Mouse (Mus musculus) testis, postnatal 10 days (tissue): ENCODE measurements around the gene 2310039H08Rik.
"Not testable (repeated sequence)": the region's sequence is repeated elsewhere in the genome, so short reads cannot be mapped to it uniquely, and the experiment has no call there.

Source experiments
- DNase-seq: peaks from one replicate; pipeline ENCODE4 v3.0.0; 2021; ENCODE audit warnings: low spot score

Gene 2310039H08Rik

GRCm38 (mm10) chr17:46763544-46763943 is 8.9 kb upstream of the 2310039H08Rik start, which contains the start of gene Ptcra:
Gene Ptcra (minus strand): TSS chr17:46763712.
- no peak for DNase-seq

DNA sequence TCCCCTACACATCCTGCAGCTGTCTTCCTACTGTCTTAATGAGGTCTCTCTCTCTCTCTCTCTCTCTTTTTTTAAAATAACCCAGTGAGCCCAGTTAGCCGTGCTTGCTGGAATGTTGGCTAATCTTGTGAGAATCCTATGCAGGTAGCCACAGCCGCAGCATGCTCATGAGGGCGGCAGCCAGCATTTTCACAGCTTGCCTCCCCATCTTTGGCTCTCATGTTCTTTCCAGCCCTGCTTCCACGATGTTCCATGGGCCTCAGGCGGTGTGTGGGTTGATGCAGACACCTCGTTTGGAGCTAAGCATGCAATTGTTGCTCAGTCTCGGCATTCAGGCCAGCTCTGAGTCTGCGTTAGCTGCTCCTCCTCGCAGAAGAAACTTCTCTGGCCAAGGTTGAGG is 7.5 kb upstream of the 2310039H08Rik start:
- not testable (repeated sequence) for DNase-seq

GRCm38 (mm10) chr17:46767868-46768267 is 4.6 kb upstream of the 2310039H08Rik start:
- DNase-seq: peak; percentile 58

DNA sequence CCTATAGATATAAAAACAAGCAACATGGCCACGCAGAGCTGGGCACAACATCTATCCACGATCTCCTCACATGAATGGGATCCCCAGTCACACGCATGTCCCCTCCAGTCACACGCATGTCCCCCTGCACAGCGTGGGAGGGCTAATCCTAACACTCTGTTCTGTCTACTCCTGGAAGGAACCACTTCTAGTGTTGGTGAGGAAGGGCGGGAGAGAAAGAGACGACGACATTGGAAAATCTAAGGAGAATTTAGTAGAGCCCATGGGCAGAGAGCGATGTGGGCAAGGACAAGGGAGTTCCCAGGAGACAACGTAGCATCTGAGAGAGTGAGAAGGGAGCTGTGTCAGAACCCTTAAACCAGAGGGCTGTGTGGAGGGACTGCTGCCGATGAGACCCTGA is 1.9 kb upstream of the 2310039H08Rik start:
- DNase-seq: no peak

DNA sequence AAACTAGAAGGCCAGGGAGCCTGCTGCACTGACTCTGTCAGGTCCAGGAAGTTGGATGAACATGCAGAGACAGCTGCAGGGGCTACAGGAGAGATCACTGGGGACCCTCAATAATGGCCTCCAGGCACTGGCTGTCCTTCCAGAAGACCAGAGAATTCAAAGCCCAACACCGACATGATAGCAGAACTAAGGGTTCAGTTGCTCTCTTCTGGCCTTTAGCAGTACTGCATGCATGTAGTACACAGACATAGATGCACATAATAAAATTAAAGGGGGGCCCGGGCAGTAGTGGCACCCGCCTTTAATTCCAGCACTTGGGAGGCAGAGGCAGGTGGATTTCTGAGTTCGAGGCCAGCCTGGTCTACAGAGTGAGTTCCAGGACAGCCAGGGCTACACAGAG is 1.4 kb upstream of the 2310039H08Rik start:
- no peak for DNase-seq

DNA sequence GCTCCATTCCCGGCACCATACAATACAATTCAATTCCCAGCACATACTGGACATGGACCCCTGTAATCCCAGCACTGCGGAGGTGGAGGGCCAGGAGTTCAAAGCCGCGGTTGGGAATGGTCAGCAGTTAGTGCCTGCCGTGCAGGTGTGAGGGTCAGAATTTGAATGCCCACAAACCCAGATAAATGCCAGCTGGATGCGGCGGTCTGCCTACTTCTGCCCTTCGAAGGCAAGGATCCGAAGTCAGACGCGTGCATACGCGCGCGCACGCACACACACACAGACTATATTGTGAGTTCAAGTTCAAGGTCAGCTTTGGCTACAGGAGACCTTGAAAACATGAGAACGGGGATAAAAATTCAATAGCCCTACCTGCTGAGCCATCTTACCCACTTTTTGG is 819 bp upstream of the 2310039H08Rik start:
- DNase-seq: no peak

DNA sequence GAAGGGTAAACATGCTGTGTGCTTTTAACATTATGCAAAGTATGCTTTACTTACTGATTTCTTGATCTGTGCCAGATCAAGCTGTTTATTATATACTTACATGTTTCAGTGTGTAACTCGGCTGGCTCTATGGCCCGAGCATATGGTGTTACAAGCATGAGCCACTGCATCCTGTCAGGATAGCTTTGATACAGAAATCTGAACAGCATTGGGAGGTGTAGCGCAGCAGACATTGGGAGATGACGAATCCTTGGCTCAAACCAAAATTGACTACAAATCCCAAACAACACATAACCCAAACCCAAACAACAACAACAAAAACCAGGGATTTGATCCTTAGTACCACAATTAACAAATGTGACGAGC is 414 bp upstream of the 2310039H08Rik start:
- DNase-seq: no peak

DNA sequence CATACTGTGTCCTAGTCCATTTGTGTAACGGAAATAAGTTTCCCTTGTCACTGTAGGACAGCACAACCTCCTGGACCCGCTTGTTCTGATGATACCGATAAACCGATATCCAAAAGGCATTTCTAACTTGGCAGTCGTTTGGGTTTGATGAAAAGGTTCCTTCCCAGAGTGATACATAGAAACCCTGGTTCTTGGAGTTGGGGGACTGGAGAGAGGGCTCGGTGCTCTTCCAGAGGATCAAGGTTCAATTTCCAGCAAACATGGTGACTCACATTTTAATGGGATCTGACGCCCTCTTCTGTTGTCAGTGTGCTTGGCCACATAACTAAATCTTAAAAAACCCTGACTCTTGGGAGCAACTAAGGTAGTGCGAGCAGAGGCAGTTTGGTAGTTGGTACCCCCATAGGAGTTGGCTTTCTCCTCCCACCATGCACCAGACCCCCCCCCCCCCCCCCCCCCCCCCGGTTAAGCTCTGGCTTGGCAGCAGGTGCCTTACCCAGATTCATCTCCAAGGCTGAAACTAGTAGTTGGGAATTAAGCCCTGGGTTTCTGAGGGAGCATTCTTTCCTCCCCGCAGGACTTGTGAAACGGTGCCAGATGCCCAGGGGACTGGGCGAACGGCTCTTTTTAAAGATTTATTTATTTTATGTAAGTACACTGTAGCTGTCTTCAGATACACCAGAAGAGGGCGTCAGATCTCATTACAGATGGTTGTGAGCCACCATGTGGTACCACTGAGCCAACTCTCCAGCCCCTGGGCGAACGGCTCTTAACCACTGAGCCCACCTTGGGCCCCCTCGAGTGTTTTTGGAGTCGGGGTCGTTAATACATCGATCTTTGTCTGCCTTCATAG is 1.1 kb downstream of the 2310039H08Rik start:
- no peak for DNase-seq

DNA sequence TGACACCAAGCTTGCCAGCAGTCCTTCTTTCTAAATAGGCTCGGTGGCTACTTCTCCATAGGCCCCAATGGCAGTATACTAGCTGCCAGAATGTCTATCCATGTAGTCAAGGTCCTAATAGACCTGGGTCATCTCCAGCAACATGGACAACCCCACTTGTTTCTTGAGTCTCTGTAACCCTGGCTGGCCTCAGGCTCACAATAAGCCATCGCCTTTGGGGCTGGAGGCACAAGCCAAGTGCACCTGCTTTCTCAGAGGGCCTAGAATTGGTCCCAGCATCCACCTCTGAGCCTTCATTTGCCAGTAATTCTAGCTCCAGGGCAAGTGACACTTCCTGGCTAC is 1.7 kb downstream of the 2310039H08Rik start:
- DNase-seq: no peak

GRCm38 (mm10) chr17:46775070-46775469 is 2.6 kb downstream of the 2310039H08Rik start:
- no peak for DNase-seq

DNA sequence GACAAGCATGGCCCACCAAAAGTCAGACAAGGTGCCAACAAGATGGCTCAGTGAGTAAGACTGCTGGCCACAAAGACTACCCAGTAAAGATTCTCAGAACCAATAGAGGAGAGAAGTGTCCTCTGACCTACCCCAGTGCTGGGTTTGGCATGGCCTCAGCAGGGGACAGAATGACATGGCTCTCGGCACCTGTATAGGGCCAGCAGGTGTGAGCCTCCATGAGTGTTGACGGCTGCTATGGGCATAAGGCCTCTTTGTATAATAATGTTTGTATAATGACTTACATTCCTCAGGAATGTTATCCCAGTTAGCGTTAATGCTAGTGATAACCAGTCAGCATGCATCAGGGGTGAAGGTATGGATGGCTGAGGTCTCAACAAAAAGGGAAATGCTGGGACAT is 3.7 kb downstream of the 2310039H08Rik start:
- DNase-seq: no peak

DNA sequence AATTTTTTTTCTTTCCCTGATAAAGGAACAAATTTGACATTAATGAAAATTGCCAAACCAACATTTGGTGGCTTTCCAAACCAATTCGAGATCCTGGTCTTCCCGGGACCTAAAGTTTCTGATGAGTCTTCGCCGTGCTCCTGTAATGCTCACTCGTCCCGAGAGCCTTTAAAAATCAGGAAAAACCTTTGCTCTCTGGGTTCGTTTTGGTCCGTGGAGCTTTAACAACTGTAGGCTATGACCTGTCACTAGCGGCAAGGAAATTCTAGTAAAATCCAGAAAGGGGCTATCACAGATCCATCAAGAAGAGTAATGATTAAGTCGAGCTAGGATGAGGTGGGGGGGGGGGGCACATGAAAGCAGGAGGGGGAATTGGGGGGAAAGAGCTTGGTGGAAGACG is 9.4 kb downstream of the 2310039H08Rik start:
- no peak for DNase-seq

GRCm38 (mm10) chr17:46782341-46783221 is 10.1 kb downstream of the 2310039H08Rik start, which contains the start of gene Rpl7l1:
Gene Rpl7l1 (minus strand): TSS chr17:46782672.
- peak; percentile 92 for DNase-seq

DNA sequence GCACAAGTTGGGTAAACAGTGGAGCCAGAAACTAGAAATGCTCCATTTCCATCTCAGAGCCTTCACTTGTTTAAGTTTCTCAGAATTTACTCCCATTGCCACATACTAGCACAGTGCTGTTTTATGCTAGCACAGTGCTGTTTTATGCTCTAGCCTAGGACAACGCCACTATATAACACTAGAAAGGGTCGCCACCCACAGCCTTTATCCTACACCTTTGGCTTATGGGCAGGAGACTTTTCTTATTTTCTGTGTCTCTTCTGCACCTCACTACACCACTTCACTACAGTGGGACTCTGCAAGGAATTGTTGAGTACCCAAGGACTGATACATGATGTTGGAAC is 10.8 kb downstream of the 2310039H08Rik start:
- DNase-seq: no peak

DNA sequence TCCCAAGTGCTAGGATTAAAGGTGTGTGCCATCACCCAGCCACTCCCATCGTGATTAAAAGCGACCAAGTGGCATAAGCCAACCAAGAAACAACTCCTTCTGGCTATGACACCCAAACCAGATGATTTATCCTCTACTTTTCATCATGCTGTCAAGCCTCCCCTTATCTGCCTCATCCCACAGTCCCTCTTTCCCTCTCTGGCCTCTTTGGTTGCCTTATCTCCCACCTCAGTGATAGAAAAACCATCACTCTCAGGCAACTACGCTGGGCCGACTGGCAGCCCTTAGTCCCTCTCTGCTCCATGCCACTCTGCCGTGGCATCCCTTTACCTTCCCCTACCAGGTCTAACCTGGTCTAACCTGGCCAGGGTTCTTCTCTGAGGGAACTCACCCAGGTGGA is 14.5 kb downstream of the 2310039H08Rik start:
- no peak for DNase-seq

DNA sequence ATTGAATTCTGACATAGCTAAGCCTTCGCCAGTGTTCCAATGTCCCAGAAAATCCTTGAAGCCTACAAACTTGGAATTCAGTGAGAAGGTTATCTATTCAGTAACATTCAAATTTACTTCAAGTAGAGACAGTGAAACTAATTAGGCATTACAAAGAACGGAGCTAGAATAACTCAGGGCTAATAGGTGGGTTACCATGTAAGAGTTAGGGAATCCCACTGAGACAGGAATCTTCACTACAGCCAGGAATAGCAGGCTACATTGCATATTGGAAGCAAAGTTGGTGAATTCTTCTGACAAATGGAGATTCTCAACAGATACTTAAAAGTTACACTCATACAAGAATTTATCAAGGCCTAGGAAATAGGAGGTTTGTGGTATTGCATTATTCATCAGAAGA is 15.5 kb downstream of the 2310039H08Rik start:
- DNase-seq: not testable (repeated sequence)

- no peak for DNase-seq
Observed at GRCm38 (mm10) chr17:46792963-46793362, 20.5 kb downstream of the 2310039H08Rik start.

DNA sequence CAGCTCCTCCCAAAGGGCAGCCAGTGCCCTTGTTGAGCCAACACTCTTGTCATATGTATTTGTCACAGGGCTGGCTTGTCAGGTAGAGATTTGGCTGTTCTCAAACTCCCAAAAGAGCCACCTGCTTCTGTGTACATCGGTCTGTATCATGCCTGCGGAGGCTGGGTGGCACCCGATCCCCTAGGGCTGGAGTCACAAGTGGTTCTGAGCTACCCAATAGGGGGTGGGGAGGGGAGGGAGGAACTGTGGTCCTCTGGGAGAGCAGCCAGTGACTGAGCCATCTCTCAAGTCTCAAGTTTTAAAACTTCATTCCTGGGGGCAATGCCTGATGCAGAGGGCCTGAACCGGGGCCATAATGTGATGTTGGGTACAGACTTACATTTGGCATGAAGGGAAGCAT is 24.3 kb downstream of the 2310039H08Rik start:
- no peak for DNase-seq

DNA sequence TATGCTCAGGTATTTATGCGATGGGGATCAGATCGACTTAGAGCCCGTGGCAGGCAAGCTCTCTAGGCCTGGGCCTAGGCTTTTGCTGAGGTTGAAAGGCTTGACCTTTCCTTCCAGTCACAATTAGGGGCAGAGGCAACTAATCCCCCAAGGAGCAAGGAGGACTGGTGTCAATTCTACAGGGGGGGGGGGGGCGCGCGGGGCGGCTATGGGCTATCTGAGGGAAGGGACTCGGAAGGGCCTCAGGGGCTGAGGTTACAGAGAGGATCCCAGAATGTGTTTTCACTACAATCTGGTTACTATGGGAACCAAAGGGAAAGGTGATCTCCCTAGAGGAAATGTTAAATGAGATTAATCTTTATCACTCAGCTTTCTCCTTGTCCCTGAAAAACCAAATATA is 25.0 kb downstream of the 2310039H08Rik start:
- DNase-seq: no peak

DNA sequence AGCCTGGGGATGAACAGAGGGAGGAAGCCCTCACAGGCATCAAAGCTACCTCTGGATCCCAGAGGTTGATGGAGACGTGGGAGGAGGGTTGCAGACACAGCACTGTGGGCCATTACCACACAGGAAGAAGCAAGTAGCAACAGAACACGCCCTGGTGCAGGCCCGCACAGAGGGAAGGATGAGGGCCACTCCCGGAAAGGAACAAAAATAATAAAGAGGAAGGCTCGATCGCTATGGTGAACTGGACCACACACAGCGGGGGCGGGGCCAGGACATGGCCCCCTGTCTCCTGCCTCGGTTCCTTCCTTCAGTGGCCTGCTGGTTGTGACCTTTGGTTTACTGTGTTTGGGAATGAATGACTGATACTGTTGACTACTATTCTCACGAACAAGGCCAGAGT is 27.2 kb downstream of the 2310039H08Rik start:
- DNase-seq: no peak

DNA sequence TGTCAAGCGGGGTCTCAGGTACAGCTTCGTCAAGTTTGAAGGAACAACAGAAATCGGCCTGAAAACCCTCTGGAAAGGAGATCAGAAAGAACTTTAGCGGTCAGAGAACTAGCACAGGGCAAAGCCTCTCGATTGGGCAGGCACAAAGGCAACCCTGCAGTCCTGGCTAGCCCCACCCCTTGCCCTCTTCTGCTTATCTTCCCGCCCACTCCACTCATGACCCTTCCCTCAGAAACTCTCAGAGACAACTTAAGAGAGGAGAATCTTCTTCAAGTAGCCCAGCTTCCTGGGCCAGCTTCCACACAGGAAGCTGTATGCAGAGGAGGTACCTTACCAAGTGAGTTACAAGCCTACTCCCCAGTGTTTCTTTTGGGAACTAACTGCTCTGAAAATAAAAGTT is 29.3 kb downstream of the 2310039H08Rik start:
- no peak for DNase-seq

DNA sequence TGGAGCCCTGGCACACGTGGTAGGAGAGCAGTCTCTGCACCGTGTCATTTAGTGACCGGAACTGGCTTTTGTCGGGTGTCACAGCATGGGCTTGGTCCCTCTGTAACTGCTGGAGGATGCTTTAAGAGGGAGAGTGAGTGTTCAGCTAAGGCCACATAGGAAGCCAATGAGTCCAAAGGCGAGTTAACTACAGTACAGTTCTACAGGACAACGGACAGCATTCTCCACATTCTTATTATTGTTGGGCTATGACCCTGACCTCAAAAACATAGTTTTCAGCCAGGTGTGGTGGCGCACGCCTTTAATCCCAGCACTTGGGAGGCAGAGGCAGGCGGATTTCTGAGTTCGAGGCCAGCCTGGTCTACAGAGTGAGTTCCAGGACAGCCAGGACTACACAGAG is 35.9 kb downstream of the 2310039H08Rik start:
- no peak for DNase-seq

DNA sequence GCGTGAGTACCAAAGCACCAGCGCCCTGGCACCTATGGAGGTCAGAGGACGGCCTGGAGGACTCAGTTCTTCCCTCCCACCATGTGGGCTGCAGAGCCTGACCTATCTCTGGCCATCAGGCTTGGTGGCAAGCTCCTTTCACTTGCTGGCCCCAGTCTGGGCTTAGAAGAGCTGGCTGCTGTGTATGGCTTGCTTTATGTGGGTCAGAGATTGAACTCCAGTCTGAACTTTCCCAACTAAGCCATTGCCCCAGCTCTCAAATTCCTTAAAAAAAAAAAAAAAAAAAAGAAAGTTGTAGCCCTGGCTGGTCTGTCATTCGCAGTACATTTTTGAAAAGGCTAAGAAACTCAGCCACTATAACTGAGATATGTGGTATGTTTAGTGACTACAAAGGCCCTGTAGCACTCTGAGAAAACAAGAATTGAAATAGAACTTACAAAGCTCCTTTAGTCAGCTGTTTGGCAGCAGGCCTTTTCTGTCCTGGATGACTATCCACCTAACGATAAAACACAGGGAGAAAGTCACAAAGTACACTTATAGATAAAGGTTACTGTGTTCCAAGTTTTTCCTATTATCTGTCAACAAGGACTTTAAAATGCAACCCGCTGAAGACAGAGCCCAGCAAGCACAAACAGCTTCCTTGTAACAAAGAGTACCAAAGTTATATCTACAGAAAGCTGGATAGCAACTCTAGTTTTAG is 36.8 kb downstream of the 2310039H08Rik start:
- DNase-seq: no peak
